Mouse (Mus musculus): Measurements from ENCODE around the gene Gm10720. TPM values are rescaled to one million over a fixed set of nuclear protein-coding genes. Genes with fewer than 3 reads are reported as not detected.
"Not testable (repeated sequence)": the region's sequence is repeated elsewhere in the genome, so short reads cannot be mapped to it uniquely, and the experiment has no call there.

The Gm10720 gene
- not detected for total RNA-seq (2021)
- long read RNA-seq, experiment 1: 0 reads
- long read RNA-seq, experiment 2: 0 reads

GRCm38 (mm10) chr9:3015354-3015753 is at the start of gene Gm10720:
Gene Gm10720, plus strand, starts transcription at chr9:3015654.
- intact Hi-C loops (cut with DNase I); H3K4me3 ChIP-seq; DNase-seq: not testable (repeated sequence)

GRCm38 (mm10) chr9:3000445-3000972 is 14.9 kb upstream of the Gm10720 start, which contains the start of gene Gm10722:
Gene Gm10722, plus strand, starts transcription at chr9:3000922.
- DNase-seq; intact Hi-C loops (cut with DNase I); H3K4me3 ChIP-seq; H3K27ac ChIP-seq: not testable (repeated sequence)

More at GRCm38 (mm10) chr9:3015354-3015753, at the start of gene Gm10720:
- H3K27ac ChIP-seq: not testable (repeated sequence)

GRCm38 (mm10) chr9:3001006-3001405 is 14.4 kb upstream of the Gm10720 start:
- H3K27ac ChIP-seq; H3K4me3 ChIP-seq; DNase-seq; intact Hi-C loops (cut with DNase I): not testable (repeated sequence)

- intact Hi-C loops (cut with DNase I); H3K4me3 ChIP-seq; H3K27ac ChIP-seq: not testable (repeated sequence)
- peak; percentile 72 for DNase-seq
Measured at GRCm38 (mm10) chr9:3001948-3002659, 13.3 kb upstream of the Gm10720 start.

GRCm38 (mm10) chr9:3002794-3003396 is 12.6 kb upstream of the Gm10720 start, which contains the start of gene Gm11168:
Gene Gm11168, plus strand, starts transcription at chr9:3003346.
- H3K4me3 ChIP-seq; intact Hi-C loops (cut with DNase I); DNase-seq; H3K27ac ChIP-seq: not testable (repeated sequence)

GRCm38 (mm10) chr9:3006179-3006578 is 9.3 kb upstream of the Gm10720 start:
- intact Hi-C loops (cut with DNase I); H3K4me3 ChIP-seq; DNase-seq; H3K27ac ChIP-seq: not testable (repeated sequence)

GRCm38 (mm10) chr9:3006636-3007035 is 8.8 kb upstream of the Gm10720 start:
- H3K27ac ChIP-seq; intact Hi-C loops (cut with DNase I); H3K4me3 ChIP-seq: not testable (repeated sequence)
- DNase-seq: peak; percentile 15

- H3K27ac ChIP-seq; H3K4me3 ChIP-seq; DNase-seq; intact Hi-C loops (cut with DNase I): not testable (repeated sequence)
Measured at GRCm38 (mm10) chr9:3007272-3007671, 8.2 kb upstream of the Gm10720 start.

GRCm38 (mm10) chr9:3009331-3009730 is 6.1 kb upstream of the Gm10720 start:
- DNase-seq; intact Hi-C loops (cut with DNase I); H3K4me3 ChIP-seq; H3K27ac ChIP-seq: not testable (repeated sequence)

- DNase-seq; H3K4me3 ChIP-seq; H3K27ac ChIP-seq; intact Hi-C loops (cut with DNase I): not testable (repeated sequence)
Measured at GRCm38 (mm10) chr9:3012054-3012621, 3.3 kb upstream of the Gm10720 start.

- intact Hi-C loops (cut with DNase I); H3K4me3 ChIP-seq; DNase-seq; H3K27ac ChIP-seq: not testable (repeated sequence)
Measured at GRCm38 (mm10) chr9:3012733-3013279, 2.6 kb upstream of the Gm10720 start, which contains the start of gene Gm10721. Gene Gm10721, plus strand, starts transcription at chr9:3013140.

- DNase-seq; intact Hi-C loops (cut with DNase I): not testable (repeated sequence)
Measured at GRCm38 (mm10) chr9:3015896-3016295, 442 bp downstream of the Gm10720 start.

GRCm38 (mm10) chr9:3017108-3017507 is 1.7 kb downstream of the Gm10720 start, which contains the start of gene Gm10719:
Gene Gm10719, plus strand, starts transcription at chr9:3017408.
- H3K4me3 ChIP-seq; intact Hi-C loops (cut with DNase I); H3K27ac ChIP-seq; DNase-seq: not testable (repeated sequence)

More at GRCm38 (mm10) chr9:3015896-3016295, 442 bp downstream of the Gm10720 start:
- not testable (repeated sequence) for H3K27ac ChIP-seq, H3K4me3 ChIP-seq

- H3K4me3 ChIP-seq; intact Hi-C loops (cut with DNase I); H3K27ac ChIP-seq: not testable (repeated sequence)
- DNase-seq: peak; percentile 36
Measured at GRCm38 (mm10) chr9:3018944-3019343, 3.5 kb downstream of the Gm10720 start.

GRCm38 (mm10) chr9:3019835-3020727 is 4.6 kb downstream of the Gm10720 start:
- peak; percentile 21 for DNase-seq
- intact Hi-C loops (cut with DNase I); H3K4me3 ChIP-seq: not testable (repeated sequence)

GRCm38 (mm10) chr9:3022316-3023008 is 7.0 kb downstream of the Gm10720 start:
- intact Hi-C loops (cut with DNase I); H3K27ac ChIP-seq; H3K4me3 ChIP-seq: not testable (repeated sequence)
- peak; percentile 16 for DNase-seq

More at GRCm38 (mm10) chr9:3019835-3020727, 4.6 kb downstream of the Gm10720 start:
- not testable (repeated sequence) for H3K27ac ChIP-seq
